Mouse (Mus musculus): ENCODE results near the gene Eif4a1. TPM values are rescaled to one million over a fixed set of nuclear protein-coding genes. Genes with fewer than 3 reads are reported as not detected.

Eif4a1 gene
- total RNA-seq, 4 experiments from 2014 or later: 81.9 to 109 (median 91.5) TPM

DNA sequence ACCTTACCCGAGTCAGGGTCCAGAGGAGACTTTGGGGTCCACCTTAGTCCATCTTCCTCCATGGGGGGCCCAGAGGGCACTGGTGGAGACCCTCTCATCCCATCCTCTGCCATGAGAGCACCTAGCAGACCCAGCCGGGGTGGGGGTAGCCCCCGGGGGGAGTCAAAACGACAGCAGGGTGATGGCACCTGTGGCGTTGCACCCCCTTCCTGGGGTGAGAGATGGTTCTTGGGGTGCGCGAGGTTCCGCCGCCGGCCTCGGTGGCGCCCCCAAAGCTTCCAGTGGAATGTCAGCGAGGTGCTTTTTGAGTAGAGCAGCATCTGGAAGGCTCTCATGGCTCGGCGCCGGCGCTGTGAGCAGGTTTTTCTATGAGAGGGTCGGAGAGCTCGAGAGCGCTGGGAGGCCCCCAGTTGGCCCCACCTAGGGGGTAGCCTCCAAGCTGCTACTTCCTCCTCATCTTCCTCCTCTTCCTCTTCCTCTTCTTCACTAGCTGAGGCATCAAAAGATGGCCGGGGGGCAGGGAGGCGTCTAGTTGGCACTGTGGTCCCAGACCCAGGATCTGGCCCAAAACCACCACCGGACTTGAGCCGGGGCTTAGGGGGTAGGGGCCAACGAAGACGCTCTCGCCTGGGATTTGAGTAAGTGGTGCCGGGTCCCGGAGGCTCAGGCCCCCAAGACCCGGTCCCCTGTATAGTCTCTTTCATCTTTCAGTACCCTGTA is 8.1 kb upstream of the Eif4a1 start:
- DNase-seq (ENCODE audit: low spot score in 2 of 2): no peak

DNA sequence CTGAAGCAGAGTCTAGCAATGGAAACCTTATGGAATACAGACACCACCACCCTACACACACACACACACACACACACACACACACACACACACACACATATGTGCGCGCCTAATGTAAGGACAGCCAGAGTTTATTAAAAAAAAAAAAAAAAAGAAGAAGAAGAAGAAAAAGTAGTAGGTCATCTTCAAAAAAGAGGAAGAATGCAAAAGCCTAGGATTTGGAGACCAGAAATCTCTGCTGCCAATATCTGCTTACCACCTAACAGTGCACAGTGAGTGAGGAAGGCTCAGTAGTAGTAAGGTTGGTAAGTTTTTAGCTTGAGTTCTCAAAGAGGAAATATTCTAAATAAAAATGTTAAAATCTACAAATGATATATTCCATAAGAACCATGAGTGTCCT is 6.9 kb upstream of the Eif4a1 start:
- no peak for DNase-seq (ENCODE audit: low spot score in 2 of 2)

- no peak for DNase-seq (ENCODE audit: low spot score in 2 of 2)
Measured at GRCm38 (mm10) chr11:69671726-69672124, 498 bp downstream of the Eif4a1 start.

DNA sequence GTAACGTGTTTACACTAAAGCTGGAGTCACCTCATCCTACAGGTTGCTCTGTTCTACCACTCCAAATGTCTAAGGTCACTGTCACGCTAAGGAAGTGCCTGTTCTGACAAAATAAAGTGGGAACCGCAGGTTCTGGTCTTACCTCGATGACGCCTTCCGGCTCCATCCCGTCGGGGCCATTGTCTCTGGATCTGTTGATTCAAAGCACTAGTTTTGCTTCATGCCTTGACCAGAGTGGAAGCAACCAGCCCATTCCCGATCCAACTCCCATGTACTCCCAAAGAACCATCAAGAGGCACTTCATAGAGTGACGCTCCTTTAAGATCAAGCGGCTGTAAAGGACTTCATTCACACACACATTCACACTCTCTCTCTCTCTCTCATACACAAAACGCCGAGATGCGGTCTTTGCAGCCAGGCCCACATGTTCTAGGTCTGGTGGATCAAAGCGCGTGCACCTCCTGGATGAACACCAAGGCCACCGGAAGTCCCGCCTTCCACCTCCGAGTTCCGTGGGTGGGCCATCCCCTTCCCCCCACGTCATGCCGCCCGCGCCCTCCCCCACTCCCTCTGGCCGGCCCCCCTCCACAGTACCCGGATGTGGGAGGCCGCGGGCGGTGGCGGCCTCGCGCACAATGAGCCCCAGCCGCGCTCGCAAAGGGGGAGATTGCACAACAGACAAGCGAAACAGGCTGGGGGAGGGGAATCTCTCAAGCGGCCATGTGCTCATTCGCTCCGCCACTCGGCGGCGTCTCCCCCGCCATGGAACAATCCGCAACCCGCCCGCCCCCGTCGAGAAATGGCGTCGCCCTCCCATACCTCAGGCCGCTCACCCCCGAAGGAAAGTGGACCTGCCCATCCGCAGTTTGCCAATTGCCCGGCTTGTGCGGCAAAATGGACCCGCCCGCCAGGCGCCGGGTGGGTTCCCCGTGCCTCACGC is 1.2 kb downstream of the Eif4a1 start:
- peak; percentile 89 to 93 for DNase-seq (ENCODE audit: low spot score in 2 of 2)

- no peak for DNase-seq (ENCODE audit: low spot score in 2 of 2)
Measured at GRCm38 (mm10) chr11:69666665-69667005, 5.6 kb downstream of the Eif4a1 start.

DNA sequence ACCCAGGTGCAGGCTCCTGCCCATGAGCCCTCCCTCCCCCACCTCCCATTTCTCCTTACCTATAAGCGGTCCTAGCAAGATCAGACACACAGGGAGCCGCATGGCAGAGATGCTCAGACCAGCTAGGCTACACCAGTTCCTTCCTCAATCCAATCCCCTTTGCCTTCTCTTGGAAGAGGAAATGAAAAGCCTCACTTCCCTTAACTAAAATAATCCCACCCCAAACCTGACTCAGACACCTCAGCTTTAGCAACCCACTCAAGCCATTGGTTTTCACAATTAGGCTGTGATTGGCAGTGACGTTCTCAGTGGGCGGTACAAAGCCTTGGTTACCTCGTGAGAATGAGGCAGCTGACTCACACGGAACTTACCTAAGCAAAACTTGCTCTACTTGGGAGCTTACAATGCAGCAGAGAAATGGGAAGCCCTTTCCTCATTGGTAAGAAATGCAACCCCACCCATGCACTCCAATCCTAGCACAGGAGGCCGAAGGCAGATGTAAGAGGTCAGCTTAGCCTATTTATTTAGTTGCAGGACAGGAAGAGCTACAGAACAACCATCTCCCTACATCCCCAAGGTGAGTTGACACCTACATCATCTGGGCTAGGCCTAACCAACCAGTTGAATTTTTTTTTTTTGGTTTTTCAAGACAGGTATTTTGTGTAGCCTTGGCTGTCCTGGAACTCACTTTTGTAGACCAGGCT is 6.1 kb downstream of the Eif4a1 start, which contains the start of gene Cd68:
Cd68 (minus strand) TSS at position 193 of the 704 bp plus-strand sequence.
- no peak for DNase-seq (ENCODE audit: low spot score in 2 of 2)

DNA sequence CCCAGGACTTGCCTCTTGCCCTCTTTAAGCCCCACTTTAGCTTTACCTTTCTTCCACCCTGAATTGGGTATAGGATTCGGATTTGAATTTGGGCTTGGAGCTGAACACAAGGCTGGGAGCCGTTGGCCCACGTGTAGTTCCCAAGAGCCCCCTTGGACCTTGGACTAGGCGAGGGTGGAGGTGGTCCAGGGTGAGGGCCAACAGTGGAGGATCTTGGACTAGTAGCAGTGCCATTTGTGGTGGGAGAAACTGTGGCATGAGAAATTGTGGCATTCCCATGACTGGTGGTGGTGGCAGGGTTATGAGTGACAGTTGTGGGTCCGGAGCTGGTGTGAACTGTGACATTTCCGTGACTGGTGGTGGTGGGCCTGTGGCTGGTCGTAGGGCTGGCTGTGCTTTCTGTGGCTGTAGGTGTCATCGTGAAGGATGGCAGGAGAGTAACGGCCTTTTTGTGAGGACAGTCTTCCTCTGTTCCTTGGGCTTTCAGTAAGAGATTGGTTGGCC is 6.7 kb downstream of the Eif4a1 start:
- DNase-seq (ENCODE audit: low spot score in 2 of 2): no peak

GRCm38 (mm10) chr11:69664841-69665240 is 7.4 kb downstream of the Eif4a1 start:
- DNase-seq (ENCODE audit: low spot score in 2 of 2): no peak

DNA sequence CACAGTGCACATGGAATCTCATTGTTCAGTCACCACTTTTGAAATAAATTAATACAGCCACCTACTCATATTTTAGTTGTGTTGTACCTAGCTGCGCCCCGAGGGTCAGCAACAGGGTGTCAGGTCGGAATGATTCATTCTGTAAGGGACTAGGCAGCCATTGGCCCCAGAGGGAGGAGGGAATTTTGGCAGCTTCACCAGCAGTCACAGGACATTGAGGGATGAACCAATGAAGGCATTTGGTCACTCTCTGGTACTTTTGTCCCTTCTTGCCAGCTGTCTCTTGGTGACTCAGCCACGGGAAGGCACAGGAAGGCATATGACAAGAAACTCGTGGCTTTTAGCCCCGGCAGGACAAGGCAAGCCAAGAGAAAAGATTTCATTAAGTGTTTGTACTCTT is 8.4 kb downstream of the Eif4a1 start:
- no peak for DNase-seq (ENCODE audit: low spot score in 2 of 2)

DNA sequence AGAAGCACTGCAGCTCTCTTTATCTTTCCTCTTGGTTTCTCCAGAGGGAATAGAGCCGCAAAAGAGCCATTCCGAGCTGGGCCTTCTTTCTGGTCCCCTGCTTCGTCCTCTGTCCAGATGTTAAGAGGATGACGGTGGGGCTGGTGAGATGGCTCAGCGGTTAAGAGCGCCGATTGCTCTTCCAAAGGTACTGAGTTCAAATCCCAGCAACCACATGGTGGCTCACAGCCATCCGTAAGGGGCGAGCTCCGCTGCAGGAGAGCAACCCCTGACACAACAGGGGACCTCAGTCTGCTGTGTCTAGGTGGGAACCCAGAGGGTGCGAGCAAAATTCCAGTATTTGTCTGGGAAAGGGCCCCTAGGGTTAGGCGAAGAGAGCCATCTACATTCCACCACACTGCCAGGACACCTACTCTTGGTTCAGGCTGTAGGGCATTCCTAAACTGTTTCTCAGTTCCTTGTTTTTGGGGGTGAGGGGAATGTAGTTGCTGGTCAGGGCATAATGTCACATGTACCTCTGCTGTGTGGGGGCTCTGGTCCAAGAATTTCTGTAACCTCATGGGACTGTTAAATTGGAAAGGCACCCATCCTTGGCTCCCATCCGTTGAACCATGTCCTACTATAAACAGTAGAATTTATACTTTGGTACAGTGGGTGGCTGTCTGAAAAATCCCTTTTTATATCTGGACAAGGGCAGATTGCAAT is 9.1 kb downstream of the Eif4a1 start:
- no peak for DNase-seq (ENCODE audit: low spot score in 2 of 2)

GRCm38 (mm10) chr11:69662213-69662966 is 9.8 kb downstream of the Eif4a1 start, which contains the start of gene Mpdu1:
Mpdu1 (minus strand) TSS chr11:69662642.
- peak; percentile 85 to 92 for DNase-seq (ENCODE audit: low spot score in 2 of 2)

DNA sequence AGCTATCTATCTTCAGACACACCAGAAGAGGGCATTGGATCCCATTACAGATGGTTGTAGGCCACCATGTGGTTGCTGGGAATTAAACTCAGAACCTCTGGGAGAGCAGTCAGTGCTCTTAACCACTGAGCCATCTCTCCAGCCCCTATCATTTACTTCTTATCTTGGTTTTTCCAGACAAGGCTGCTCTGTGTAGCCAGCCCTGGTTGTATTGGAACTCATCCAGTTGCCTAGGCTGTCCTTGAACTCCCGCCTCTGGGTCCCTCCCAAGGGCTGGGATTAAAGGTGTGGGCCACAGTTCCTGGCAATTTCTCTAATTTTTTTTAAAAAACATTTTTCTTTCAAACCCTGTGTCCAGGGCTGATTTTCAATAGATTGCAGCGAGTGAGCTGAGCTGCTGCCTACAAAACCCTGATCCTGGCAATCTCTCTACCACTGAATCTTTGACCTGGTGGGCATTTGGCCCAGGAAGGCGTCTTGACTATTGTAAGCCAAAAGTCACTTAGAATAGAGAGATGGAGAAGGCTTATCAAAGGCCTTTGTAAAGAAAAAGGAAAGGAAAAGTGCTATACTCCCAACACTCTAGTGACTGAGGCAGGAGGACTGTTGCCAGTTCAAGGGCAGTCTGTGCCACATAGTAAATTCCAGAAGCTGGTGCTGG is 10.9 kb downstream of the Eif4a1 start:
- DNase-seq (ENCODE audit: low spot score in 2 of 2): no peak

DNA sequence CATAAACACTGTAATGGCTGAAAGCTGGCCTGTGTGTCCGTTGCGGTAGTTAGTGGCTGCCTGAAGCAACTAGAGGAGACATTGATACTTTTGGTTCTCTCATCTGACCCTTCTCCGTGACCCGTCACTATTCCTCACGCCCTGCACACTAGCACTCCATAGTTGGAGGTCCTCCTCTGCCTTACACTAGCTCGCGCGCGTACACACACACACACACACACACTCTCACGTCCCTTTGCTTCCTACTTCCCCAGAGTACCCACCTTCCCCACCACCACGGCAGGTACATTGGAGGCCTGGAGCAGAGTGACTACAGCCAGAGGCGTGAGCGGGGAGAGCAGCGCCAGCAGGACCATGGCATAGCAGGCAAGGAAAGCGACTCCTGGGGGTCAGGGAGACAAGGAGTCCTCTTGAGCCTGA is 14.8 kb downstream of the Eif4a1 start:
- DNase-seq (ENCODE audit: low spot score in 2 of 2): no peak

DNA sequence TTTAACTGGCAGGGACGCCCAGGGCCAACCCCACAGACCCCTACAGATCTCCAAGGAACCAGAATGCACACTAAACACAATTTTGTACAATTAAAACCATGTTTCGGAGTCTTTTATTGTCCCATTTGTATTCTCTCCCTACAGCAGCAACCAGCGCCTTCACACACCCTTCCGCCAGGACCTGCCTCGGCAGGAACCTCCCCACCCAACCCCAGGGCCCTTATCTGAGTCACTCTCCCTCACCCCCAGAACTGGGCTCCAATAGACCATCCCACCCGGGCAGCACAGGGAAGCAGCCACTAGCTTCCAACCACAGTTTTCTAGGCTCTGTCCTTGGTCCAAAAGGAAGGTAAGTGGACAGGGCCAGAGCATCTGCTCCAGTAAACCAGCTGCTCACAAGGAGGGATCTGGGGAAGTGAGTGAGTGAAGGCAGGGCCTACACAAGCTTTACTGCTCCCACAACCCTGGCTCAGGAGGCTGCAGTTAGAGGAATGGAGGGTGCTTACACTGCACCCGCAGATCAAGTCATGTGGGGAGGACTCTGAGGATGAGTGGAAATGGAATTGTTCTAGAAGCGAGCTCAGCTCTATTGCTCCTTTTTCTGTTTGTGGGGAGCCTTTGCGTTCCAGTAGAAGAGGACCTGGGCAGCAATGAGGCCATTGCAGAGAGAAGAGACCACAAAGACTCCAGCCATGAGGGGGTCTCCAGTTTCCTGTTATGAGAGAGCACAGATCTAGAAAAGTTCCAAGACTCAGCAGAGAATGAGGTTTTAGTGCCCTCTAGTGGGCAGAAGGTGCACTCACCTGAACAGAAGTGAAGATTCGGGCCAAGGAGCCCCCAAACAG is 15.4 kb downstream of the Eif4a1 start:
- no peak for DNase-seq (ENCODE audit: low spot score in 2 of 2)

DNA sequence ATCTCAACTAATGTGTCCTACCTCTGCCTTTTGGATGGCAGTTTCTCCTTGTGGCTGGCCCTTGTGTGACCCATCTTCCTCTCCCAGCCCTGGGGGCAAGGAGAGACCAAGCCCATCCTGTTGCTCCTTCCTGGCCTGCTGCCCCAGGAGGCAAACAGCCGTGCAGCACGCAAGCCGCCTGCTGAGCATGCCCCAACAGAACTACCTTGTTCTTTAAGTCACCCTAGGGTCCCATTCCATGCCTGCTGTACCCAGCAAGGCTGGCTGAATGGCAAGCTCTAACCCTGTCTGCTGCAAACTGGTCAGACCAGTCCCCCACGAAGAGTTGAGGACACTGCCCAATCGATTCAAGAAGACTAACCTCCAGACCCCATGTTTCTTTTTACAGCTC is 16.2 kb downstream of the Eif4a1 start:
- DNase-seq (ENCODE audit: low spot score in 2 of 2): no peak

- DNase-seq (ENCODE audit: low spot score in 2 of 2): no peak
Measured at GRCm38 (mm10) chr11:69655264-69656064, 16.8 kb downstream of the Eif4a1 start, which contains the start of gene Sox15. Sox15 (plus strand) TSS chr11:69655314.

- DNase-seq (ENCODE audit: low spot score in 2 of 2): no peak
Measured at GRCm38 (mm10) chr11:69654760-69655159, 17.5 kb downstream of the Eif4a1 start.

DNA sequence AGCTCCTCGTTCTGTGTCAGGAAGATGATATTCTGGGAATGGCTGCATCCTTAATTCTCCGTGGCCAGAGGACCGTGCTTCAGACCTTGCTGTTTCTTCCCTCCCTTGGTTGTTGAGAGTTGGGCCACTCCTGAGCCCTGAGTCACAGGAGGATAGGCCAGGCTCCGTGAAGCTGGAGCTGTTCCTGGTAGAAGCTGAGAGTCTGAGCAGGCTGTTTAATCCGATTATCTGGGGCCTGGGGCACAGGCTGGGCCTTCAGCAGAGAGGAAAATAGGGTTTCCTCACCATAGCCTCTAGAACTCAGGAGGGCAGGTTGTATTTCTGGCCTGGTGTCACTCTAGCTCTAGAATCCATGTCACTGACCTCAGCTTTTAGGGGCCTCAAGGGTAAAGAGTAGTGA is 18.8 kb downstream of the Eif4a1 start:
- no peak for DNase-seq (ENCODE audit: low spot score in 2 of 2)

Measured in gastrocnemius, adult 8-10 months (tissue).